Mouse (Mus musculus): ENCODE results near the gene Fbxo47. TPM values are rescaled to one million over a fixed set of nuclear protein-coding genes. Genes with fewer than 3 reads are reported as not detected.

The Fbxo47 gene
- polyA plus RNA-seq (2015; fragmentation: Nextera tagmentation; extraction: Ambion mirVana) = 0.26 and 0.78 TPM in 2 replicates

DNA sequence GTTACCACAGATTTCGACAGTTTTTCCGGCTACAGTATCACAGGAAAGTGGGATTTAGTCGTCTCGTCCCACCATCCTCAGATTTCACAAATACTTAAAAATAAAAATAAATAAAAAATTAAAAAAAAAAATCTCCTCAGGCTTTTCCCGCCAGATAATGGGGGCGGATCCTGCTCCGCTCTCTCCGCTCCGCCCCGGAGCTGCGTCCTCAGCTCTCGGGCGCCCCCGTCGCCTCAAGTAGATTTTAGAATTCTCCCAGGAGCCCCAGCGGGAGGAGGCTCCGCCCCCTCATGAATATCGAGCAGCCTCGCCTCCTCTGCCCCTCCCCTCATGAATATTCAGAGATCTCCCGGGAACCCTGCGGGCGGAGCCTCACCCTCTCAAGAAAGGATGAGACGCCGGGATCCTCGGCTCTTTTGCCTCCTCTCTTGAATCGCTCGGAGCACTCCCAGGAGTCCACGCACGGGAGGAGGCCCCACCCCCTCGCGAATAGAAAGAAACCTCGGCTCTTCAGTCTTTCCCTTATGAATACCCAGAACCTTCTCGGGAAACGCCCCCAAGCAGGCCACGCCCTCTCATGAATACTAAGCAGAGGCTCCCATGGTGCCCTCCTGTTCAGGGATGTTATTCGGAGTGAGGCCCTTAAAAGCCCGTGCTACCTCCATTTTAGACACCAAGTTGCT lies at the start of gene Fbxo47:
Gene Fbxo47, minus strand, starts transcription at position 237 of the 683 bp plus-strand sequence.
- Histone ChIP-seq H3K27ac (ENCODE audit: low read length) (peak within 1 kb of the TSS; percentile 90), H3K9me3 (ENCODE audit: control insufficient read depth, low read length) (no peaks in the 10 kb centered on the region), H3K4me1 (ENCODE audit: control insufficient read depth, insufficient read depth, low read length) (no peaks in the 10 kb centered on the region), H3K4me2 (ENCODE audit: low read depth, low read length) (peak within 1 kb of the TSS; percentile 62), H3K36me3 (ENCODE audit: control insufficient read depth, insufficient read depth, low read length) (no peaks in the 10 kb centered on the region), H3K9ac (ENCODE audit: low read depth, low read length) (peak within 1 kb of the TSS; percentile 72), H3K4me3 (ENCODE audit: low read length) (peak within 1 kb of the TSS; percentile 70), H3K27me3 (replicated peaks; ENCODE audit: control insufficient read depth, insufficient read depth, low read length) (no peaks in the 10 kb centered on the region)
- under 1% methylated on average over 37 of the region's 37 CpGs for WGBS
- peak; percentile 95 for ATAC-seq

DNA sequence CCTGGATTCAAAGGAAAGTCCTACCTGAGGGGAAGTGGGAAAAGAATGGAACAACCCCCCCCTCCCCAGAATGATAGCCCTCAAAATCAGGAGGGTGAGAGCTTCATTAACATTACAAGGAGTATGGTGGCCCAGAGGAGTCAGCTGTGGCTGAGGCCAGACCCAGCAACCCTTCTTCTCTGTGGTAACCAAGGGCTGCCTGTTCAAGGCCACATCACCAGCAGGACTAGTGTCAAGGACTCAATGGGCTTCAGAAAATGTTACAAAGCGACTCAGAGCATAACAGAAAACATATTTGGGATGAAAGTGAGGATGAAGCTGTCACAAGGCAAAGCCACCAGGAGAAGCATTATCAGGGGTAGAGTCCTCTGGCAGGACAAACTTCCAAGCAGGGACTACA lies 49.6 kb upstream of the Fbxo47 start:
- H3K27ac ChIP-seq (ENCODE audit: low read length) = no peak overlapping the region
- no peak overlapping the region for H3K4me2 ChIP-seq (ENCODE audit: low read depth, low read length)
- no peak for ATAC-seq
- no peaks in the 10 kb centered on the region for H3K9me3 ChIP-seq (ENCODE audit: control insufficient read depth, low read length)
- no peak overlapping the region for H3K9ac ChIP-seq (ENCODE audit: low read depth, low read length)
- H3K36me3 ChIP-seq (ENCODE audit: control insufficient read depth, insufficient read depth, low read length) = no peaks in the 10 kb centered on the region
- no peaks in the 10 kb centered on the region for H3K27me3 ChIP-seq (replicated peaks; ENCODE audit: control insufficient read depth, insufficient read depth, low read length)
- no peak overlapping the region for H3K4me3 ChIP-seq (ENCODE audit: low read length)
- no peaks in the 10 kb centered on the region for H3K4me1 ChIP-seq (ENCODE audit: control insufficient read depth, insufficient read depth, low read length)
- 71% methylated on average over 1 of the region's 1 CpGs for WGBS

DNA sequence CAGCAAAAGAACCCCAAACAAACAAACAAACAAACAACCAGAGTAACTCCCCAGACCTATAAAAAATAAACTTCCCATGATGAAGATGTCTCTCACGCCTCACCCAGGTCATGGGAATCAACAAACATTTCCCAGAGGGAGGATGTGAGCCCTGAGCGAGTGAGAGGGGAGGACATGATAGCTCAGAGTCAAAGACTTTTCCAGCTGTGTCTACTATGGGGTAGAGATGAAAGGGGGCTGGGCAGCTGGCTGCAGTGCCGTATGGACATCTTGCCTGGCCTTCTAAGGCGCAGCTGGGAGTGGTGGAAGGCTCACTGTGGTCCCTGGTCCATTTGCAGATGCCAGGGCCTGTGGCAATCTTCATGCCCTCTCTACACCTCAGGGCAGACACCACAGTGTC lies 45.0 kb upstream of the Fbxo47 start:
- H3K4me2 ChIP-seq (ENCODE audit: low read depth, low read length) = no peak overlapping the region
- no peaks in the 10 kb centered on the region for H3K9me3 ChIP-seq (ENCODE audit: control insufficient read depth, low read length)
- H3K4me1 ChIP-seq (ENCODE audit: control insufficient read depth, insufficient read depth, low read length) = no peaks in the 10 kb centered on the region
- no peak overlapping the region for H3K4me3 ChIP-seq (ENCODE audit: low read length)
- ATAC-seq = no peak
- H3K27ac ChIP-seq (ENCODE audit: low read length) = no peak overlapping the region
- H3K9ac ChIP-seq (ENCODE audit: low read depth, low read length) = no peak overlapping the region
- no peaks in the 10 kb centered on the region for H3K27me3 ChIP-seq (replicated peaks; ENCODE audit: control insufficient read depth, insufficient read depth, low read length)
- H3K36me3 ChIP-seq (ENCODE audit: control insufficient read depth, insufficient read depth, low read length) = no peaks in the 10 kb centered on the region
- WGBS = 64% methylated on average over 4 of the region's 4 CpGs

DNA sequence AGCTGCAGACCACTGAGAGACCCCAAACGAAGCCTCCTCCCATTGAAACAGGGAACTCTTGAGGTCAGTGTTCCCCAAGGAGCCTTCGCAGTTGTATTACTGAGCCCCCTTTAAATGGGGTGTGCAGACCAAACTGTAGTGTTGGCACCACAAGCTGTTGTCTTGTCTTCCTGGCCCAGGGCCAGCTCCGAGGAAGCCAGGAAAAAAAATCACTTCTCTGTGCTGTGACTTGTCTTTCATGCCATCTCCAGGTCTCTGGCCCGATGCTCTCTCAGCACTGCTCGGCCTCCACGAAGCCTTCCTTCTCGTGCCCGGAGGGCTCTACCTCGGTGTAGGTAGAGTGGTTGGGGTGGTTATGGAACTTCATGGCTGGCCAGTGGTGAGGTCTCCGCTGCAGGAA lies 40.3 kb upstream of the Fbxo47 start:
- H3K4me2 ChIP-seq (ENCODE audit: low read depth, low read length) = no peak overlapping the region
- H3K9ac ChIP-seq (ENCODE audit: low read depth, low read length) = no peak overlapping the region
- H3K27ac ChIP-seq (ENCODE audit: low read length) = no peak overlapping the region
- H3K9me3 ChIP-seq (ENCODE audit: control insufficient read depth, low read length) = no peaks in the 10 kb centered on the region
- no peaks in the 10 kb centered on the region for H3K27me3 ChIP-seq (replicated peaks; ENCODE audit: control insufficient read depth, insufficient read depth, low read length)
- H3K4me1 ChIP-seq (ENCODE audit: control insufficient read depth, insufficient read depth, low read length) = no peaks in the 10 kb centered on the region
- no peak for ATAC-seq
- H3K36me3 ChIP-seq (ENCODE audit: control insufficient read depth, insufficient read depth, low read length) = no peaks in the 10 kb centered on the region
- H3K4me3 ChIP-seq (ENCODE audit: low read length) = no peak overlapping the region
- 88% methylated on average over 10 of the region's 10 CpGs for WGBS

DNA sequence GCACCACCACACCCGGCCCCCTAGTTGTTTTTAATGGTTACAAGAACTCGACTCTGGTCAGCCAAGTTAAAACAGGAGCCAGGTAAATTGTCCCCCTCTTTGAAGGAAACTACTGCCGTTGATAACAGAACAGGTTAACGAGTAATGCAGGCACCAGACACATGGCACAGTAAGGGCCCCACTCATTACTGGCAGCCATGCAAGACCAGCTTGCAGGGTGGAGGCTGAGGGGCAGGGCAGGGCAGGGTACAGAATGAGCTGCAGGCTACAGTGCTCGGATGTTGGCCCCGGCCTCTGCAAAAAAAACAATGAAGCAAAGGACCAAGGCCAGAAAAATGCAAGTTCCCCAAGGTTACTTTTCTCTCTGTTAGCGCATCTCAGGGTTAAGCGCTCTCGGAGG lies 39.7 kb upstream of the Fbxo47 start:
- 72% methylated on average over 9 of the region's 9 CpGs for WGBS
- Histone ChIP-seq H3K4me1 (ENCODE audit: control insufficient read depth, insufficient read depth, low read length) (no peaks in the 10 kb centered on the region), H3K27me3 (replicated peaks; ENCODE audit: control insufficient read depth, insufficient read depth, low read length) (no peaks in the 10 kb centered on the region), H3K4me2 (ENCODE audit: low read depth, low read length) (no peak overlapping the region), H3K9ac (ENCODE audit: low read depth, low read length) (no peak overlapping the region), H3K9me3 (ENCODE audit: control insufficient read depth, low read length) (no peaks in the 10 kb centered on the region), H3K27ac (ENCODE audit: low read length) (no peak overlapping the region), H3K36me3 (ENCODE audit: control insufficient read depth, insufficient read depth, low read length) (no peaks in the 10 kb centered on the region), H3K4me3 (ENCODE audit: low read length) (no peak overlapping the region)
- no peak; the same call in 1 of the 2 replicates for ATAC-seq

DNA sequence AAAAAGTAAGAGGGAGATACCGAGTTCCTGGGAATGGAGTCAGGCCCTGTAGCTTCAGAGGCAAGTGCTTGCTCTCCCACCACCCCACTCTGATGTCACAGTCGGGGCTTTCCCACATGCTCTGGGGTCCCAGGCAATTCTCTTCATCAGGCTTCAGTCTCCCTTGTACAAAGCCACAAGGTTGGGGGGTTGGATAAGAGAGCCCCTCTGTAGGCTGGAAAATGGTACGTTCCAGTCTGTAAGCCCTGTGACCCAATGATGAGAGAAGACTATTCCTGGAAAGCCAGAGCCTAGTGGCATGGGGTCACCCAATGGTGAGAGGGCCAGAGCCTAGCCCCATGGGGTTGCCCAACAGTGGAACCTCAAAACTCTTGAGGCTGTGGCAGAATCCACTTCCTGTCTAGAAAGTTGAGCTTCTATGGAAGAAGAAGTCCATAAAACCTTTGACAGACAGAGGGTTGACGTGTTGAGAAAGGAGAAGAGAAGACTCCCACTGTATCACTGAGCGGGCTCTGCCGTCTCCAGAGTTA lies 32.1 kb upstream of the Fbxo47 start:
- Histone ChIP-seq H3K27ac (ENCODE audit: low read length) (no peak overlapping the region), H3K4me1 (ENCODE audit: control insufficient read depth, insufficient read depth, low read length) (no peaks in the 10 kb centered on the region), H3K27me3 (replicated peaks; ENCODE audit: control insufficient read depth, insufficient read depth, low read length) (no peaks in the 10 kb centered on the region), H3K4me3 (ENCODE audit: low read length) (no peak overlapping the region), H3K4me2 (ENCODE audit: low read depth, low read length) (no peak overlapping the region), H3K9ac (ENCODE audit: low read depth, low read length) (no peak overlapping the region), H3K36me3 (ENCODE audit: control insufficient read depth, insufficient read depth, low read length) (no peaks in the 10 kb centered on the region), H3K9me3 (ENCODE audit: control insufficient read depth, low read length) (no peaks in the 10 kb centered on the region)
- ATAC-seq = no peak
- whole genome bisulfite sequencing = 87% methylated on average over 6 of the region's 6 CpGs

DNA sequence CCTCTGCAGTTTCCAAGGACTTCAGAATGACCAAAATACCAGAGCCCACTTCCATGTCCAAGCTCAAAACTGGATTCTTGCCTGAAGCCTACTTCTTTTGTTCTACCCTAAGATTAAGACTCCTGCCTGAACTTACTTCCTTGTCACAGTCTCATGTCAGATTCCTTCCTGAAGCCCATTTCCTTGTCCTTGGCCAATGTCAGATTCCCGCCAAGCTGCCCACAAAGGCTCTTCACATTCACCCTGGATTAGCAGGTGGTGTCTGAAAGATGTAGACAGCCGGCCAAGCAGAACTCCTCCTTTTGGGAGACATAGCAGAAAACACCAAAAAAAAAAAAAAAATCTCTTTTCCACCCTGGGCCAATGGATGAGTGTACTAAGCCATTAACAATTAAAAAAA lies 31.5 kb upstream of the Fbxo47 start:
- 84% methylated on average over 2 of the region's 2 CpGs for WGBS

DNA sequence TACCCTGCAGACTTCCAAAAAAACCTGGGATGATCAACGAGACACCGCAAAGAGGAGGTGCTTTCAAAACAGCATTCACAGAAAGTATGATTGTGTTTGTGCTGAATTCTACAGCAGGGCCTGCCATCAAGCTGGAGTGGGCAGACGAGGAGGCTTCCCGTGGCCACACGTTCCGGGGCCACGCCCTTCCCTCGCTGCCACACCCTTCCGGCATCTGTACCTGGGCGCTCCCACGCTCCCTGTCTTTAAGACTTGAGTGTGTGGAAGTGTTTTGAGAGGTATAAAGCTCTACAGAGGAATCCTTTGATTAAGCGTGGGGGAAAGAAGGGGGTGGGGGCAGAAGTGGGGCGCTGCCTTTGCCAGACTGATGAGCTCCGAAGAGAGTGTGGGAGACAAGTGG lies 29.2 kb upstream of the Fbxo47 start:
- Histone ChIP-seq H3K4me3 (ENCODE audit: low read length) (no peak overlapping the region), H3K4me2 (ENCODE audit: low read depth, low read length) (no peak overlapping the region), H3K9me3 (ENCODE audit: control insufficient read depth, low read length) (no peaks in the 10 kb centered on the region), H3K36me3 (ENCODE audit: control insufficient read depth, insufficient read depth, low read length) (no peaks in the 10 kb centered on the region), H3K9ac (ENCODE audit: low read depth, low read length) (no peak overlapping the region), H3K27me3 (replicated peaks; ENCODE audit: control insufficient read depth, insufficient read depth, low read length) (no peaks in the 10 kb centered on the region), H3K27ac (ENCODE audit: low read length) (no peak overlapping the region), H3K4me1 (ENCODE audit: control insufficient read depth, insufficient read depth, low read length) (no peaks in the 10 kb centered on the region)
- no peak for ATAC-seq
- WGBS = 79% methylated on average over 14 of the region's 14 CpGs

More for the DNA sequence above, 31.5 kb upstream of the Fbxo47 start:
- H3K4me3 ChIP-seq (ENCODE audit: low read length) = no peak overlapping the region
- H3K9me3 ChIP-seq (ENCODE audit: control insufficient read depth, low read length) = no peaks in the 10 kb centered on the region
- ATAC-seq = no peak
- no peaks in the 10 kb centered on the region for H3K36me3 ChIP-seq (ENCODE audit: control insufficient read depth, insufficient read depth, low read length)
- no peak overlapping the region for H3K4me2 ChIP-seq (ENCODE audit: low read depth, low read length)
- H3K27ac ChIP-seq (ENCODE audit: low read length) = no peak overlapping the region
- no peaks in the 10 kb centered on the region for H3K4me1 ChIP-seq (ENCODE audit: control insufficient read depth, insufficient read depth, low read length)
- H3K9ac ChIP-seq (ENCODE audit: low read depth, low read length) = no peak overlapping the region
- no peaks in the 10 kb centered on the region for H3K27me3 ChIP-seq (replicated peaks; ENCODE audit: control insufficient read depth, insufficient read depth, low read length)

DNA sequence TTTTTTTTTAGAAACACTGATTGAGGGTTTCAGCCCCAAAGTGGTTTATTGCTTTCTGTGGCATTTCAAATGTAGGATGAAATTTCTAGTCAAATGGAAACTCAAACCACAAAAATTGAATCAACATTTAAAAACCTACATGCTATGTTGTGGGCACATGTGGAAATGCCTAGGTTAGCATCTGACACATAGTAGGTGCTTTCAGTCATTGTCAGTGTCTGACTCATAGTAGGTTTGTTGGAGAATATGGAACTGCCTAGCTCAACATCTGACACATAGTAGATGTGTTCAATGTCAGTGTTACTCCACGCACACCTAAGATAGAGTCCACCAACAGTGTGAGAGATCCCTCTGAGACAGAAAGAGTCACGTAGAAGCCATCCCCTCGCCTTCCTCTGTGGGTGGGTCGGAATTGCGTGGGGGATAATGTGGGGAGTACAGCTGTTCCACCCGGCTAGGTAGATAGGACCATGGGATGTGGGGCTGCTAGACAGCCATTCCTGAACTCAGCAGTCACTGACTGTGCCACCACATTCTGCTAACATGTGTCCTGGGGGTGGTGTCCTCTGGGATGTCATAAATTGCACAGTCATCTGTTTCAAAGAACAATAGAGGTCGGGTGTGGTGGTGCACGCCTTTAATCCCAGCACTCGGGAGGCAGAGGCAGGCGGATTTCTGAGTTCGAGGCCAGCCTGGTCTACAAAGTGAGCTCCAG lies 24.8 kb upstream of the Fbxo47 start:
- Histone ChIP-seq H3K27ac (ENCODE audit: low read length) (no peak overlapping the region), H3K9me3 (ENCODE audit: control insufficient read depth, low read length) (no peaks in the 10 kb centered on the region), H3K4me1 (ENCODE audit: control insufficient read depth, insufficient read depth, low read length) (no peaks in the 10 kb centered on the region), H3K27me3 (replicated peaks; ENCODE audit: control insufficient read depth, insufficient read depth, low read length) (no peaks in the 10 kb centered on the region), H3K9ac (ENCODE audit: low read depth, low read length) (no peak overlapping the region), H3K36me3 (ENCODE audit: control insufficient read depth, insufficient read depth, low read length) (no peaks in the 10 kb centered on the region), H3K4me3 (ENCODE audit: low read length) (no peak overlapping the region), H3K4me2 (ENCODE audit: low read depth, low read length) (no peak overlapping the region)
- ATAC-seq = no peak
- WGBS = 86% methylated on average over 11 of the region's 11 CpGs
